ENCODE assay signal across 13 mouse cellular contexts in the genomic region with DNA sequence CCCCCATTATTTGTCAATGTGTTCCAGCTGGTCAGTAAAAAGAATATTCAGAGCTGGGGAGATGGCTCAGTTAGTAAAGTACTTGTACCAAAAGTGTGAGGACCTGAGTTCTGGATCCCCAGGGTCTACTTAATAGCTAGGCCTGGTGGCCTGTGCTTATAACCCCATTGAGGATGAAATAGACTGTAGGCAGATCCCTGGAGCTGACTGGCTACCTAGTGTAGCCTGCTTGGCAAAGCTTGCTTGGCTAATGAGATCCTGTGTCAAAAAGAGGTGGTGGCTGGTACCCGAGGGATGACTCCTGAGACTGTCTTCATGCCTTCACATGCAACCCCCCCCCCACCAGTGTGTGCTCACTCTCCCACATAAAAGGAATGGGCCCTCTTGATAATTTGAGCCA. TPM values are rescaled to one million over a fixed set of nuclear protein-coding genes. Genes with fewer than 3 reads are reported as not detected.
DNase-seq lines count a peak whose midpoint lies in the region; ATAC-seq and TF ChIP-seq lines count a peak whose summit lies in the region.
"Had no signal": no experiment of that assay in that cellular context is flagged by ENCODE, and none has a peak within 500 bp of the region (broad histone marks: within the 10 kb centered on the region; RNA-seq: fewer than 3 reads in every experiment).

No protein-coding gene starts in this region.

- no peaks in the 10 kb centered on the region for H3K27me3 ChIP-seq in forebrain, embryonic 13.5 days
- H3K27me3 ChIP-seq in forebrain, embryonic 15.5 days: no peaks in the 10 kb centered on the region
- no peaks in the 10 kb centered on the region for H3K27me3 ChIP-seq in kidney, embryonic 16.5 days (ENCODE audit: insufficient read depth, low read length)
- no peaks in the 10 kb centered on the region for H3K27me3 ChIP-seq in neural tube, embryonic 14.5 days (ENCODE audit: control insufficient read depth, insufficient read depth, low read length)

- H3K36me3 ChIP-seq in forebrain, embryonic 13.5 days (ENCODE audit: poor library complexity, severe bottlenecking): peaks cover 5% of the 10 kb centered on the region
- no peaks in the 10 kb centered on the region for H3K36me3 ChIP-seq in forebrain, embryonic 15.5 days
- H3K36me3 ChIP-seq in kidney, embryonic 16.5 days (ENCODE audit: insufficient read depth, low read length): 0 out of 2 replicates have a peak, but pooled peaks cover 2% of the 10 kb centered on the region
- no peaks in the 10 kb centered on the region for H3K36me3 ChIP-seq in neural tube, embryonic 14.5 days (ENCODE audit: control insufficient read depth, insufficient read depth, low read length)

- ATAC-seq in forebrain, embryonic 13.5 days: no peak
- ATAC-seq in forebrain, embryonic 15.5 days (replicated peaks): no peak
- no peak for ATAC-seq in kidney, embryonic 16.5 days (ENCODE audit: low FRiP score, low TSS enrichment)
- no peak for ATAC-seq in neural tube, embryonic 14.5 days (ENCODE audit: low read depth)

- 50% methylated on average over 1 of the region's 1 CpGs for WGBS in forebrain, embryonic 13.5 days
- 73% methylated on average over 1 of the region's 1 CpGs for WGBS in forebrain, embryonic 15.5 days
- WGBS in kidney, embryonic 16.5 days: 65% methylated on average over 1 of the region's 1 CpGs
- WGBS in neural tube, embryonic 14.5 days: 81% methylated on average over 1 of the region's 1 CpGs

- no peak overlapping the region for H3K9ac ChIP-seq in forebrain, embryonic 13.5 days
- H3K9ac ChIP-seq in forebrain, embryonic 15.5 days (replicated peaks): no peak overlapping the region
- no peak overlapping the region for H3K9ac ChIP-seq in kidney, embryonic 16.5 days (replicated peaks; ENCODE audit: low read length)
- no peak overlapping the region for H3K9ac ChIP-seq in neural tube, embryonic 14.5 days (replicated peaks; ENCODE audit: low read depth, low read length)

- H3K27ac ChIP-seq in forebrain, embryonic 13.5 days: no peak overlapping the region
- H3K27ac ChIP-seq in forebrain, embryonic 15.5 days (replicated peaks): no peak overlapping the region
- no peak overlapping the region for H3K27ac ChIP-seq in kidney, embryonic 16.5 days (ENCODE audit: low read length)
- no peak overlapping the region for H3K27ac ChIP-seq in embryonic fibroblast, embryonic 13.5 days (ENCODE audit: insufficient read depth, low read length)
- no peak overlapping the region for H3K27ac ChIP-seq in neural tube, embryonic 14.5 days (ENCODE audit: low read depth, low read length)

- no peak for DNase-seq in kidney, postnatal 4 days
- DNase-seq in thymus, postnatal 10 days (ENCODE audit: low spot score in 2 of 2): no peak
- no peak for DNase-seq in embryo, embryonic 10 days (ENCODE audit: low spot score)
- DNase-seq: adrenal gland, postnatal 14 days; cerebellum, adult 18-20 months; gastrocnemius, postnatal 25 days; lung, postnatal 14 days; right cerebral cortex, adult 18-20 months had no signal

- no peak overlapping the region for H3K4me3 ChIP-seq in forebrain, embryonic 13.5 days
- no peak overlapping the region for H3K4me3 ChIP-seq in forebrain, embryonic 15.5 days
- H3K4me3 ChIP-seq in kidney, embryonic 16.5 days (ENCODE audit: low read length): no peak overlapping the region
- H3K4me3 ChIP-seq in embryonic fibroblast, embryonic 13.5 days (ENCODE audit: insufficient read depth, low read length): peak overlapping the region; percentile 25
- H3K4me3 ChIP-seq in neural tube, embryonic 14.5 days (ENCODE audit: low read depth, low read length): no peak overlapping the region

- H3K9me3 ChIP-seq in forebrain, embryonic 13.5 days (replicated peaks): no peaks in the 10 kb centered on the region
- no peaks in the 10 kb centered on the region for H3K9me3 ChIP-seq in forebrain, embryonic 15.5 days
- no peaks in the 10 kb centered on the region for H3K9me3 ChIP-seq in kidney, embryonic 16.5 days (ENCODE audit: low read length)
- no peaks in the 10 kb centered on the region for H3K9me3 ChIP-seq in neural tube, embryonic 14.5 days (ENCODE audit: control insufficient read depth, low read length)

- no peak for TF ChIP-seq POLR2A in embryonic fibroblast, embryonic 13.5 days (IDR thresholded peaks at IDR 0.05; ENCODE audit: low read depth, low read length)

- TF ChIP-seq CTCF in embryonic fibroblast, embryonic 13.5 days (IDR thresholded peaks at IDR 0.05; ENCODE audit: borderline replicate concordance, insufficient read depth, low read length): no peak

- peaks cover 27% of the 10 kb centered on the region; the same call in 1 of the 2 replicates for H3K4me1 ChIP-seq in forebrain, embryonic 13.5 days
- H3K4me1 ChIP-seq in forebrain, embryonic 15.5 days: peaks cover 12% of the 10 kb centered on the region; the same call in 1 of the 2 replicates
- peaks cover 48% of the 10 kb centered on the region for H3K4me1 ChIP-seq in kidney, embryonic 16.5 days (ENCODE audit: insufficient read depth, low read length)
- peaks cover 2% of the 10 kb centered on the region for H3K4me1 ChIP-seq in embryonic fibroblast, embryonic 13.5 days (ENCODE audit: control insufficient read depth, insufficient read depth, low read length)
- H3K4me1 ChIP-seq in neural tube, embryonic 14.5 days (ENCODE audit: control insufficient read depth, insufficient read depth, low read length): peaks cover 14% of the 10 kb centered on the region; the same call in 1 of the 2 replicates

- H3K4me2 ChIP-seq in forebrain, embryonic 13.5 days: peak overlapping the region; percentile 83
- no peak overlapping the region for H3K4me2 ChIP-seq in forebrain, embryonic 15.5 days (replicated peaks)
- peak overlapping the region; percentile 60; the same call in 1 of the 2 replicates for H3K4me2 ChIP-seq in kidney, embryonic 16.5 days (replicated peaks; ENCODE audit: low read depth, low read length)
- H3K4me2 ChIP-seq in neural tube, embryonic 14.5 days (ENCODE audit: low read depth, low read length): peak overlapping the region; percentile 91; the same call in 1 of the 2 replicates

RNA-seq across cellular contexts. Expression of a gene that starts 2.1 kb away (rescaled TPM):
- 9.7 and 12.1 TPM in 2 replicates for polyA plus RNA-seq in forebrain, embryonic 13.5 days (2015; fragmentation: Nextera tagmentation; extraction: Ambion mirVana)
- 8.6 and 10.8 TPM in 2 replicates for polyA plus RNA-seq in forebrain, embryonic 15.5 days (2015; fragmentation: Nextera tagmentation; extraction: Ambion mirVana)
- 42.1 and 42.7 TPM in 2 replicates for polyA plus RNA-seq in kidney, embryonic 16.5 days (2015; fragmentation: Nextera tagmentation; extraction: Ambion mirVana)
- 88.6 and 107 TPM in 2 replicates for polyA plus RNA-seq in embryonic fibroblast, embryonic 13.5 days (2011; ENCODE audit: insufficient read length, low read depth, missing spikeins)
- 13.0 and 20.1 TPM in 2 replicates for polyA plus RNA-seq in neural tube, embryonic 14.5 days (2014; fragmentation: Nextera tagmentation; extraction: Ambion mirVana)
